Mouse (Mus musculus) cerebellum, postnatal 10 days (tissue): ENCODE results near the gene Ankrd33b.
A peak's percentile ranks its signal among the peaks of the same experiment; 100 is the strongest.

Experiments
- DNase-seq, 2 experiments: peaks; one replicate each; pipeline ENCODE4 v3.0.0; 2021; ENCODE audit warnings: mixed read lengths in 2 of 2

Gene Ankrd33b

DNA sequence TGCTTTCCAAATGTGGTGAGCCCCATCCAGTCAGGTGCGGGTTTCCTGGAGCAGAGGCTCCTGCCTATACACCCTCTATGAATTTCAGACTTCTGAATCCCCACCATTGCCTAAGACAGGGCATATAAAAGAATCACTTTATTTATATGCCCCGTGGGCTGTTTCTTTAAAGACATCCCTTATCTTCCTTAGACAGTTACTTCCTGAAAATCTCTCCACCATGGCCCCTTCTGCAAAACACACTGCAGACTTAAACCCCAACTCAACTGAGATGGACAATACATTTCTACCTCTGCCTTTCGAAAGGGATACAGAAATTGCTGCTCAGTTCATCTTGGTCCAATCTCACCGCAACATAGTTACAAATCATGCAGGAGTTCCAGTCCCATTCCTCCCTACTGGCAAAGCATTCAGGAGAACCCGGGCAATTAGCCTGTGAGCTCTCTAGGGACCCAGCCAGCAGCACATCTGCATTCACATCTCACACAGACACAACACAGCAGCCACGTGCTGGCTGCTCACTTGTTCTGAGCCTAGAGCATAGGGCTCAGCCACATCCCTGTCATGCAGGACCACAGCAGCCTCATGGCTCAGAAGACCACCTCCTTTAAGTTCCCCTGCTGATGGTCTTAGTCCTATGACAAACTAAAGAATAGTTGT, 68.1 kb downstream of the Ankrd33b start:
- DNase-seq = no peak

GRCm38 (mm10) chr15:31297777-31298137, 69.8 kb downstream of the Ankrd33b start:
- DNase-seq = no peak

DNA sequence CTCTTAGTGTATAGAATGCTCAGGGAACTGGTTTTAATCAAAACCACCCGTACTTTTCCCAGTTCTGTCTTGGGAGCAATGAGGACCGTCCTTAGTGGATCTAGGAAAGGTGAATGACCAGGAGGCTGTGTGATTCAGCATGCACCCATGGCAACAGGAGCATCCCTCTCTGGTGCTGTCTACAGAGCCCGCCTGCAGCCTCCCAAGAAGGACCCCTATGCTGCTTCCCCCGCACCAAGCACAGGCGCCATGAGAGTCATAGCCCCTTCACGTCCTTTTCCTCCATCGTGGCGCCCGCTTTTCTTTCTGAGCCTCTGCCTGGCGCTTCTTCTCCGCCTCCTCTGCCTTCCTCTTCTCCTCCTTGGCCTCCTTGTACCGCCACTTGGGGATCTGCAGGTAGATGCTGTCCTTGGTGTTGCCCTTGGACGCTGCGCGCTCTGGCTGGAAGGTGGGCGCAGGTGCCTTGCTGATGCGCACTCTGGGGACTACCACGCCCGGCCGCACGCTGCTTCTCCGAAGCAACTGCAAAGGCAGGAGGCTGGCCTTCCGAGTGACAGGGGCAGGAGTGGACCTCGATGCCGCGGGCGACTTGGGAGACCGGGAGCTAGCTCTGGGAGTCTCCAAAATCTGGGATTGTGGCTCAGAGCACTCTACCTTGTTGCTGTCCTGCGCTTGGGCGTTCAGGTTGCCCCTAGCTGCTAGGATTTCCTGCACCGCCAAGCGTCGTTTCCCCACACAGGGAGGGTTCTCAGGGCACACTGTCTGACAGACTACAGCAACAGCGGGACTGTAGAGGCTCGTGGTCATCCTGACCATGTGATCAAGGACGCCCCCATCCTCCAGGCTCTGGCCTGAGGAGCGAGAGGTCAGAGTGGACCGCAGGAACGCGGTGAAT, 70.4 kb downstream of the Ankrd33b start:
- DNase-seq = no peak

DNA sequence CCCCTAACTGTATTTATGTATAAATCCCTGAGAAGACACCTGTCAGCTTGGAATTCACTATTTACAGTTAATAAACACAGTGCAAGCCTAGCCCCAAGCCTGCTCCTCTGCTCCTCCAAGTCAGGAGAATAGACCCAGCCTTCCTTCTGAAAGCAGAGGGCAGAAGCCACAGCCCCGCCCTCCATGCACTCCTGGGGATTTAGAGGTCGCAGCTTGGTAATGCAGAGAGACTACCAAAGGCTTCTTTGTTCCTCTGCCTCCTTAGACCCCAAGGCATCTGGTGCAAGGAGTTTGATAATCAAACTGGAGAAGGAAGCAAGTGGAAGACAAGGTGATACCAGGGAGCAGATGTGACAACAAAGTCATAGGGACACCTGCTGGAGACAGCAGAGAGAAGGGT, 73.2 kb downstream of the Ankrd33b start:
- DNase-seq = no peak

GRCm38 (mm10) chr15:31292627-31293026, 74.9 kb downstream of the Ankrd33b start:
- no peak for DNase-seq

DNA sequence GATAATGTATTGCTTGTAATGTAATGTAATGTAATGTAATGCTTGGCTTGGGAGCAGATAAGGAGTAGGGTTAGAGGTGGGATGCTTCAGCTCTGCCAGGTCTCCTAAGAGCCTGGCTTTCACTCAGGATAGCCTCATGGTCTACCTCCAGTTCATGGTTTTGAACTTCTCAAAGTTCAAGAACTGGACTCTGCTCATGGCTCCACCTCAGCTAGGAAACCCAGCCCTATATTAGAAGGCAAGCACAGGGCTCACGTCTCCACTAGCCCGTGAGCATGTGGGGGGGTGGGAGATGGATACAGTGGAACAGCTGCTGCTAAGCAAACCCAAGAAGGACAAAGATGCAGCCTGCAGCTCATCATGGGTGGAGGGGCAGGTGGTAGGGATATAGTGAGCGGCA, 81.8 kb downstream of the Ankrd33b start:
- DNase-seq = no peak

- peak; percentile 80 to 83 for DNase-seq
Observed at GRCm38 (mm10) chr15:31284922-31285631, 82.4 kb downstream of the Ankrd33b start.

GRCm38 (mm10) chr15:31284142-31284541, 83.4 kb downstream of the Ankrd33b start:
- peak; percentile 70 to 73 for DNase-seq

- DNase-seq = no peak
Observed at GRCm38 (mm10) chr15:31282353-31282752, 85.2 kb downstream of the Ankrd33b start.

DNA sequence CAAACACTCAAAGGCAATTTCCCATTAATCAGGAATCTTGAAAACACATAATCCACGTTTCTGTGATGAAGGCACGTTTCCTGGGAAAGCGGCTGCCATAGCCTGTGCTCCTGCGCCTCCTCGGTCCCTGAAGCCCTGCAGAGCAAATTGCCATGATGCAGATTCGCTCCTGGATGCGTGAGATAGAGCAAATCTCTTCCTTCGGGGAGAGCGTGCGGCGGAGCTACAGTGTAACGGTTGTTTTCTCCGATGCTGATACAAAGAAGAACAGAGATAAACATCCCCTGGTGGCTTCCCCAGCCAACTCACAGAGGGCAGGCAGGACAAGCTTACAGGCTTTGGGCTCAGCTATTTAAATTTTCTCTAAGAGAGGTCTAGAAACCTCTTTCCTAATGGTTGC, 85.7 kb downstream of the Ankrd33b start:
- DNase-seq = no peak

- no peak for DNase-seq
Observed at GRCm38 (mm10) chr15:31280683-31281082, 86.8 kb downstream of the Ankrd33b start.

- no peak for DNase-seq
Observed at GRCm38 (mm10) chr15:31280059-31280458, 87.5 kb downstream of the Ankrd33b start.

GRCm38 (mm10) chr15:31279577-31280004, 87.9 kb downstream of the Ankrd33b start:
- no peak for DNase-seq

GRCm38 (mm10) chr15:31279120-31279519, 88.4 kb downstream of the Ankrd33b start:
- DNase-seq = no peak

- DNase-seq = peak; percentile 87 to 88
Observed at GRCm38 (mm10) chr15:31278090-31278489, 89.4 kb downstream of the Ankrd33b start.

DNA sequence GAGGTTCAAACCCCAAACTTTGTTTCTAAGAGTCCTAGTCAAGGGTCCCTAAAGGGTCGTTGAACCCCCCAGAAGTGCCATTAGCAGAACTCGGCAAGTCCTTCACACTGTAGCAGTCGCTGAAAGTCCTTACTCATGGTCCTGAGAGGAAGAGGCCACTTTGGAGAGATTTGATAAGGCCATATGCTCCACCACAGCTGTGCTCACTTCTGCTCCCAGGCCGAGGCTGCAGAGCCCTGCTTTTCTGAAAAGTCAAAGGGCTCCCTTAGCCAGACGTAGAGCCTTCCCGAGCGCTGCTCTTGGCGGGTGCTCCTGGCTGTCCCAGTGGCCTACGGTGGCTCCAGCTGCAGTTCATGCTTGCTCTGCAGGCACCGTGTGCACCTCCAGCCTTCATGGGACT, 94.0 kb downstream of the Ankrd33b start:
- DNase-seq = no peak

DNA sequence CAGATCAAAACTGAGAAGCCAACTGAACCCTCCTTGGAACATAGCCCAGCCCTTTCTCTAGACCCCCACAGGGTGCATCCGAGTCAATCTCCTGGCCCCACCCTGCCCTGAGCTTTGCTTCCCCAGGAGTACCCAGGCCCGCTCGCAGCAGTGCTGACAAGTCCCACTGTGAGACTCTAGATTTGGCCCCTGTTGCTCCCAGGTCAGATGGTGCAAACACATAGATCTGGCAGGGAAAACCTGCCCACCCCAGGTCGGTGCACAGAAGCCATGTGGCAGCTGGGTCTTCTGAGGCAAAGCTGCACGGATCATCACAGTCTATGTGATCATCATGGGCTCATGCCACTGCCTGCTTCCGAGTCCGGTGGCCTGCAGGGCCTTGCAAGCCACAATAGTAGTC, 94.8 kb downstream of the Ankrd33b start:
- DNase-seq = peak; percentile 82 to 84

DNA sequence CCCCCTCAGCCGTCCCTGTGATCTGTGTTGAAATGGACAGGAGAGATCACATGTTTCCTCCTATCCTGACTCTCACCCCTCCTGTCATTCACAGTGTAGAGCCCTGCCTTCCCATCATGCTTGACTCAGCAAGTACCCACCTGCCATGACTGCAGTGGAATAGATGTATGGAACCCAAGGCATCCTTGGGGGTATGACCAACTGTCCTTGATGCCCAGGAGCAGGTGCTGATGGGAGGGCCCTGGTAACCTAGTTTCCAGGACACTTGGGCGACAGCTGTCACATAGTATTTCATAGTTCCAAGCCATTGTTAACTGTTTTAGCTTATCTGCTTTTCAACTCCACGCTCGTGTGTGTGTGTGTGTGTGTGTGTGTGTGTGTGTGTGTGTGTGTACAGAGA, 98.0 kb downstream of the Ankrd33b start:
- DNase-seq = no peak

GRCm38 (mm10) chr15:31268148-31268547, 99.4 kb downstream of the Ankrd33b start:
- no peak for DNase-seq

DNA sequence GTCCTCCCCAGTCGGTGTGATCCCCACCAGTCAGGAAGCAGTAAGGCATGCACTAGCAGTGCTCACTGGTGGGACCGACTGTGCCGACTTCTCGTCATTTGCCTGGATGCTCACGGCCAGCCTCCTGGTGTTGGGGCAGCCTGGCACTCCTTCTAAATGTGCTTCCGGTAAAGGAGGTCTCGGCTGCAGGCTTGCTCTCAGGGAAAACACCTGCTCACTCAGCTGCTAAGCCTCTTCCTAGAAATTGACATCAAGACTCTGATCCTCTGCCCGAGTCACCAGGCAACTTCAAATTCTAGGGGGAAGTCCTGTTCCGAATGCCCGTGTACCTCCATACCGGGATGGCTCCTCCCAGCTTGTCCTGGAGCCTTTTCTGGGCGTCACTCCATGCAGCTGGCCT, 101.7 kb downstream of the Ankrd33b start:
- DNase-seq = no peak

DNA sequence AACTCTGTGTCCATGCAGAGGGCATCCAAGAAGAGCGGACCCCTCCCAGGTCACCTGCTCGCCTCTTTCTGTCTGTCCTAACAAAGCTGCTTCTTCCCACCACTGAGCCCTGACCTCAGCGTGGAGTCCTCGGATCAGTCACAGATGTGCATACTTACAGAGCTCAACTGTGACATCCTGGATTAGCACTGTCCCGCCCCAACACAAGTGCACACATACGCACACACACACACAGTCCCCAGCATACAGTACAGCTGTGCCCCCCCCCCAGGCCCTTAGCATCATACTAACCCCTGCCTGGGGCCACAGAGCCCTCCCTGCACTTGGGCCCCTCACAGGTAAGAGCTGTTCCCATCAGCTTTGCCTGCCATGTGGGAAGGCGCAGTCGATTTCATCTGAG, 102.1 kb downstream of the Ankrd33b start:
- no peak for DNase-seq

GRCm38 (mm10) chr15:31264827-31265226, 102.7 kb downstream of the Ankrd33b start:
- DNase-seq = peak; percentile 90 to 91

DNA sequence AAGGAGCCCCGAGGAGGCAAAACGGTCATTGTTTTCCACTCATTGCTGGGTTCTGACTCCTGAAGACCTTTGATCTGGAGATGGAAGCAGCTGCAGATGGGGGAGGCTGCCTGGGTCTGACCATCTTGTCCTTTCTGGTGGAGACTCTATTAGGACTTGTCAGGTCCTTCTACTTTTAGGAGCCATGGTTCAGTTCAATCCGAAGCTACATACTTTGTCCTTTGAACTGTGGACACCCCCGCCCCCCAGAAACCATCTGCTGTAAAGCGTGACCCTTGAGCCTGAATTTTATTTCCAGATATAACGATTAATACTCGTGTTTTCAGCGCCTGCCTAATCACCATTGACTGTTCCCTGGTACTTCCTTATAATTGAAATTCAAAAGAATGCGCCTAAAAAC, 105.2 kb downstream of the Ankrd33b start:
- DNase-seq = no peak

- no peak for DNase-seq
Observed at GRCm38 (mm10) chr15:31261094-31261493, 106.4 kb downstream of the Ankrd33b start.
